Mouse (Mus musculus): ENCODE measurements around the gene Lhfpl2. TPM values are rescaled to one million over a fixed set of nuclear protein-coding genes. Genes with fewer than 3 reads are reported as not detected.

Lhfpl2 gene
- polyA plus RNA-seq, 2 experiments from 2014 or later: not detected

DNA sequence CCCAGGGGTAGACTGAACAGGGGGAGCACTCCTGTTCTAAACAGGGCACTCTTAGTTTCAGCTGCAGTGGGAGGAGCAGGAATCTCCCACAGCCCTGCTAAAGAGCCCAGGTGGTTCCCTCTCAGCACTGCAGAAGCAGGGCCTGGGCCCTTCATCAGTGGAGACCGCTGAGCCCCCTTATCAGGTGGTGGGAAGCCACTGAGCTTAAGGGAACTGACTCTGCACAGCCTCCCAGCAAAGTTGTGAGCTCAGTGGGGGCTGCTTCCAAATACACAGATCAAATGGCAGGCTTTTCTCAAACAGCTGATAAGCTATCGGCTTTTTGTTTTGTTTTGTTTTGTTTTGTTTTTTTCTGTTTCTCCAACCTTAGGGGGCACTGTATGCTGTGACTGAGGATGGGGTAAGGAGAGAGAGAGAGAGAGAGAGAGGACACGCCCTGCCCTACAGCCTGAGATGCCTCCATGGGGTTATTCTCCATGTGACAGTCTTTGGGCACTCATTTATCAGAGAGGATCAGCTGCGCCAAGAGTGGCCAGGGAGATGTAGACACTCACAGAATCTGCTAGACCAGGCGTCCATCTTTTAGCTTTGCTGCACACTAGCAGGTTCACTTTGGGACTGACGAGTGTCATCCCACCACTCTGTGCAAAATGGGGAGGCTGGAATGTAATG lies 117.9 kb downstream of the Lhfpl2 start:
- ATAC-seq: no peak

DNA sequence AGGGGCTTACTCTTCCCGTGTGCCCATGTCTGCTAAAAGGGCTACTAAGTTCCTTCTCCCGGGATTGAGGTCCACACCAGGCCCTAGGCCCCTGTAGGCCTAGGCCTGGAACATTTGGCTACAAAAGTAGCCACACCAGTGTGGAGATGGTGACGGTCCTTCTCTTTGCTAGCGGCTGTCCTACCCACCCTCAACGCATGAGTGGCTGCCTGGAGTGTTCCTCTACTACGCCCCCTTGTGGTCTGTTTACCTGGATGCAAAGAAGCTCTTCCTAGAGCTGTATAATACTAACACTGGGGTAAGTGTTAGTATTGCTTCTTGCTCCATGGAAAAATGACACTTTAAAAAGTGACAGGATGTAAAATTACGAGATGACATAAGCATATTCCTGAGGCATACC lies 119.6 kb downstream of the Lhfpl2 start:
- no peak for ATAC-seq

DNA sequence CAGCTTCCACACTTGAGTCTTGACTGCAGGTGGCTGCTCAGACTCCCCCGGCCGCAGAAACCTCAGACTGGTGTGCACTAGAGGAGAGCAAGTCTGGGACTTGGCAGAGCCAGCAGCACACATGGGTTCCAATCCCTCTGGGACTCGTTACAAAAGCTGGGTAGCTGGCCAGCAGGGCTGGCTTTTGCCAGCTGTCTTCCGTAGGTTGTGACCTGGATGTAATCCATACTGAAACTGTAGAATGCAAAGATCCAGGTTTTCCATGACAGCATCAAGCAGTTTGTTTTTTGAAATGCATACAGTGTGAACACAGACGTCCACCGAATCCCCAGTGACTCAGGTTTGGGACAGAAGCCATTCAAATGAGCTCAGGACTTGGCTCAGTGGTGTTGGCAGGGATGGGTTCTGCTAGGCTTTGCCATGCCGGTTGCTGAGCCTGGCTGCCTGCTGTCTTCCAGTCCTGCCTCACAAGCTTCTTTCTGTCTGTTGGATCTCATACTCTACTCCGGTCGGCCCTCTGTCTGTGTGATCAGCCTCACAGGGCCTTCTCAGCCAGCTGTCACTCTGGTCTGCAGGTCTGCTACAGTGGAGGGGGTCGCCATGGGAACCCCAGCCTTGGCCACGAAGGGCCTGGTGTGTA lies 120.9 kb downstream of the Lhfpl2 start:
- ATAC-seq: no peak

DNA sequence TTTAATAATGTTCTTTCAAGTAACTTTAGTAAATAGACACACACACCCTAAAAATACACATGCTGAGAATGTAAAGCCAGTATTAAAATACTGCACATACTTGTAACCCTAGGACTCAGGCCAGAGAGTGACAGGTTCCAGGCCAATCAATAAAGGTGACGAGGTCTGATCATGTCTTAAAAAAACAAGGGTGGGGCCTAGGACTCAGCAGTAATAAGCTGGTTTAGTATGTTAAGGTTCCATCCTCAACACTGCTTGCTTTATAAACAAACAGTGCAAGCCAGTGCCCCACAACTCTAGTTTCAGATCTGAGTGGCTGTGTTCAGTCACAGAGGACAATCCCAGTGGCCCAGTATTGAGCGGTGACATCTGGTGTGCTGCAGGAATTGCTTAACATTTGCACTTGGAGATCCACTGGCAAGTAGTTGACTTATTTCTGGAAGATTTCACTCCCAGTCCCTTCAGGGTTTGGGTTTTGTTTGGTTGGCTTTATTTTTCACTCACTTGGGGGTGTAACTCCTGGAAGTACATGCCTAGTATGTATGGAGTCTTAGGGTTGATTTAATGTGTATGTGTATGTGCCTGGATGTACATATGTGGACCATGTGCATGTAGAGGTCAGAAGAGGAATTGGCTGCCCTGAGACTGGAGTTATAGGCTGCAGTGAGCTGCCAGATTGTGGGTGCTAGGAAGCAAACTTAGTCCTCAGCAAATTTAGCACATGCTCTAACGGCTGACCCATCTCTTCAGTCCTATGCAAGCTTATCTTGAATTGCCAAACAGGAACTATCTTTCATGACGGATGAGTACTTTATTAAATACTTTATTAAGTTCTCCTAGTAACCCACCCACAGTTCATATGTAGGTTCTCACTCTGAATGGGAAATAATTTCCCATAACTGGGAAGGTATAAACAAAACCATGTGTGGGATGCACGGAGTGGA lies 123.2 kb downstream of the Lhfpl2 start:
- ATAC-seq: no peak

DNA sequence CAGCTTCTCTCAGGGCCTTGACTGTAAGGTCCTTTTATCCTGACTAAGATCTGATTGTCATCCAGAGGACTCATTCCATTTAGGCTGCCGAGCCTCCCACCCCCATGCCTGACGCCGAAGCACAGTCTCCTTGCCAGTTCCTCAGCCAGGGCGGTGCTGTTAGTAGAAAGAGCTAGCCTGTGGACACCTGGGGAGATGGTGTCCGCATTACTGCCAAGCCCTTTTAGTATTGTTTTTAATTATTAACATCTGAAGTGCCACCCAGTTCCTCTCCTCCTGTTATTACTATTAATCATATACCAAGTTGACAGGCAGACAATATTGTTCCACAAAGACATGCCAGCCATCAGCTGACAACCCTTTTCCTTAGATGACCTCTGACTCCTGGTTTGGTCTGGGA lies 124.4 kb downstream of the Lhfpl2 start:
- no peak for ATAC-seq

DNA sequence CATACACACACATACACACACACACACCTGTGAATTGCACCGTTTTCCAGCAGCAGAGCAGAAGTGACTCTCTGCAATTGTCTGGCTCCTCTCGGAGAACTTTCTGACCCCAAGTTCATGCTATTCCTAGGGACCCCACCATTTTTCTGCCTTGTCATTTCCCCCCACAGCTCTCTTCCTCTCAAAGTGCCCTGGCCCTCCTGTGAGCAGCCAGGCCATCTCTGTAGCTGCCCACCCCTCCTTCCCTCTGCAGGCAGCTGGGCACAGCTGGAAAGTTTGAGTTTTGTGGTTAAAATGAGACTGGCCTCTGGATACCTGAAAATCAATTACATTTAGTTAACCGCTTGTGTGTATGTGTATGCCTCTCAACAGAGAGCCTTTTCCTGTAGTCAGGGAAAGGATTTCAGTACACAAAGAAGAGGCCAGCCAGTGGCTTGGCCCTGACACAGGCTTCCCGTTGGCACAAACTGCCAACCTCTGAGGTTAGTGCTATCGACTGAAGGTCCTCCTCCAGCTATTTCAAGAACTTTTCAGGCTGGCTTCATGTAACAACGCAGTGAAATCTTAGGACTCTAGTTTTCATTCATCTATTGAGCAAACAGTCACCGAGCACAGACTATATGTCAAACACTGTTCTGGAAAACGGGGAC lies 125.9 kb downstream of the Lhfpl2 start:
- ATAC-seq: no peak

DNA sequence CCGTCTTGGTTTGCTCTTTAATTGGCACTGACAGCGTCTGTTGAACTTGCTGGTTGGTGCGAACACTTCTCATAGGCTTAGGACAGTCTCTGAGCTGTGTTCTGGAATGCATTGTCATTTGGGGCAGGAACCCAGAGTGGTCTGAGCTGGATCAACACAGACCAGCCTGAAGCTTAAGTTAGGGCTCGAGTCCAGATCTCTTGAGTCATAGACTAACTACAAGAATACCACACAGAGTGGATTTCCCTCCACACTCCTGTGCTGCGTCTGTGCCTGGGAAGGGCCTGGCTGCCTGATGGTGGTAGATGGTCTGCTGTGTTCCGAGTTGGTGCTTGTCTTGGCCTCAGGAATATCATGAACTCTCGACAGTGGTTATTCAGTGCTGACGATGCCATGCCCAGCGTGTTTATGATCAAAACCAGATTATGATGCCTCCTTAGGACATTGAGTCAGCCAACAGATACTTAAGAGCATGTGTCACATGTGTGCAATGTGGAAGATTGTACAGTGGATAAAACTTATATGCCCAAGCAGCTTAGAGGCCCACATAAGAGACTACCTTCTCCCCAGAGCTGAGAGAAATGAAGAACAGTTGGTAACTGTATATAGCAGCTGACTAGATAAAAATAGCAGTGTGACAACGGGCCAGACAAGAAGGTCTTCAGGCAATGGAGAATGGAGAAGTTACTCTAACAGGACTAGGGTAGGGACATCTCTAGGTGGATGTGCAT lies 127.3 kb downstream of the Lhfpl2 start:
- ATAC-seq: no peak

DNA sequence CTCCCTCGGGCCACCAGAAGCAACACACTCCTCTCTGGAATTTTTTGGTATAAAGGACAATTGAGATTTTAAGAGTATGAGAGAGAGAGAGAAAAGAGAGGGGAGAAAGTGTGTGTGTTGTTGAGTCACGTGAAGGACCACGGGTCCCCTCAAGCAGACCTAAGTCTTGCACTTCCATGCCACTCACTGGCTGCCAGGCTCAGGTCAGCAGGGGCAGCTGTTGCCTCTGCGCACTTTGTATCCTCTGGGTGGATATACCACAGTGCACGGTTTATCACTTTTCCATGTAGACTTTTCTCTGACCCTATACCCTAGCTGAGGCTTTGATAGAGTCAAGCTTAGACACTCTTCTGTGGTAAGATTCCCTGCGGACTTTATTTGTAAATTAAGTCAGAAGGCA lies 128.0 kb downstream of the Lhfpl2 start:
- ATAC-seq: no peak

DNA sequence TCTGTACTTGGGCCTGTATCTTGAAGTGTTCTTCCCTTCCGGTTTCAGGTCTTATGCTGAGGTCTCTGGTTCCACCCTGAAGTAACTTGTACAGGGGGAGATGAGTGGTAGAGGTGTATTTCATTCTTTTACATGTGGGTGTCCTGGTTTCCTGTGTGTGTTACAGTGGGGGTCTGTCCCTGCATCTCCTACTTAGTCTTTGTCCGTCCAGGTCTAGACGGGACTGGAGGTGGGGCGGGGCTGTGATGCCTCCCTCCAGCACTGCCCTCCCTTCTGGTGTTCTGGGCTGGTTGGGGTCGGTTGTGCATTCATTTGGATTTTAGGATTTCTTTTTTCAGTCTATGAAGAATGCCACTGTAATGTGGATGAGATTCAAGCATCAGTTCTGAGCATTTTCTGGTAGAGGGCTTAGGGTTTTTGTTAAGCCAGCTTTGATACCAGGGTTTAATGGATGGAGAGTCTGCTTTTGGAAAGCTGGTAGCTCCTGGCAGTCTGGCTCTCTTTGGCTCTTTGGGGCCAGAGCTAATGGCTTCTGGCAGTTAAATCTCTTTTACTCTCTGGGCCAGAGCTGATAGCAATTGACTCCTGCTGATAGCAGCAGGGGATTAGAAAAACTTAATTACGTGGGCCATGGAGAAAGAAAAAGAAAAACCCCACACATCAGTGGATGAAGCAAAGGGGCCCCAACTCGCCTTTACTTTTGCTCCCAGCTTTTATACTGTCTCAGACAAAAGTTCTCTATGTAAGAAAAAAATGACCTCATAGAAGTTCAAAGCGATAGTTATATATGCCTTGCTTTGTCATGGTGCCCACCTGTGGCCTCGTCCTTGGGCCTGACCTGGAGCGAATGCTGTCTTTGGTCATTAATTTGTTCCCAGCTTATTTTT lies 130.8 kb downstream of the Lhfpl2 start:
- ATAC-seq: no peak

DNA sequence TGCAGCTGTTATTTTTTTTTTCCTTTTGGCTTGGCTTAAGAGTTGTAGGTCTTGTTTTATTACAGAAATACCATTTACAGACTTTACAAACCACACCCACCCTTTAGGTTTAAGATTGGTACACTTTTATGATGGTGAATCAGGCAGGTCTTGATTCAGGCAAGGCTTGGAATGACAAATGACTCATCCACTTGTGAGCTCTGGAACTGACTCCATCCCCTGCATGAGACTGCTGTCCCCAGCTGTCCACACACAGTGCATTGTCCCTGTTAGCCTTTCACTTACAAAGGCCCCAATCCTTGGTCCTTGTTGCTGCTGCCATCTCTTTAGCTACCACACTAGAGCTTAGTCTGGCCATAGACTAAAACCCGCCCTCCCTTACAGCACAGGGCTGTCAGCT lies 132.8 kb downstream of the Lhfpl2 start:
- no peak for ATAC-seq

DNA sequence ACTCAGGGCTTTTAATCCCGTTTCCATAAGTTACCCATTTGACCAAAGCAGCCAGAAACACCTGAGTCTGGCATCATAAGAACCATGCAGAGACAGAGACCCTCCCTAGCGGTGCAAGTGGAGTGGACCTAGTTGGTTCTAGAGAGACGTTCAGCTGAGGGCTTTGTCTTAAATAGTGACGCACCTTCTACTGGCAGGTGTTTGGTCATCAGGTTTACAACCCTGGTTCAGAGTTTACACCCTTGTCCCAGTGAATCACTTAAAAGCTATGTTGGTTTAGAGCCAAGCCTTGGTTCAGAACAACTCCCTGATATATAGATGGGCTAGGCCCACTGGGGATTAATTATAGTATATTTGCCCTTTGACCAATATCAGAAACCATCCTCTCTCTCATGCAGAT lies 135.6 kb downstream of the Lhfpl2 start:
- no peak for ATAC-seq

DNA sequence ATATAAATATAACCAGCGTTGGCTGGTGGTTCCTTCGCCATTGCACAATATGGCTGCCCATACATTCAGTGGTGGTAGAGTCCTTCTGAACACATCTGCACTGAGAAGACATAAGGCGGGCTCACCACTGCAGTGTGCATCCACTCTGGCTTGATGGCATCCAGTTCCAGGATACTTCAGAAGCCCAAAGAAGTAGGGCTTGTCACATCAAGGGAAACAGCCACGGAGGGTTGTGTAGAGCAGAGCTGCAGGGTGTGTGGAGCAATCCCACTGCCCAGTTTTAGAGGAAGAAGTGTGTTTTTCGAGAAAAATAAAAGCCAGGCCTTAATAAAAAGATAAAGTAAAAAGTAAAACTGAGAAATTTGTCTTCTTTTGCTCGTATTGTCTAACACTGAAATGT lies 141.0 kb downstream of the Lhfpl2 start:
- ATAC-seq: no peak

DNA sequence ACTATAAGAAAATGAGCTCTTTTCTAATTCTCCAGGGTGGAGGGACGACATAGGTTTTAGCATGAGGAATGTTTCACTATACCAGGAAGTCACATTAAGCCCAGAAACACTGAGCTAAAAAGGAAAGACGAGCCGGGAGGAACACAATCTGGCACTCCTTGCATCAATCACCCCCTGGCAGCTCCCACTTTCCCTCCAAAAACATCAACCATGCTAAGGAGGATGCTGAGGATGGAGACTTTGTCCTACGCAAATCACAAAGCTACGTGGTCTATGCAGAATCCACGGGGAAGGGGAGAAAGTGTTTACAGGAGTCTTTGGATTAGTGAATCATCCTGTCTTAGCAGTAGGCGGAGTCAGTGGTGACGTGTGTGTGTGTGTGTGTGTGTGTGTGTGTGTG lies 142.2 kb downstream of the Lhfpl2 start:
- no peak for ATAC-seq

DNA sequence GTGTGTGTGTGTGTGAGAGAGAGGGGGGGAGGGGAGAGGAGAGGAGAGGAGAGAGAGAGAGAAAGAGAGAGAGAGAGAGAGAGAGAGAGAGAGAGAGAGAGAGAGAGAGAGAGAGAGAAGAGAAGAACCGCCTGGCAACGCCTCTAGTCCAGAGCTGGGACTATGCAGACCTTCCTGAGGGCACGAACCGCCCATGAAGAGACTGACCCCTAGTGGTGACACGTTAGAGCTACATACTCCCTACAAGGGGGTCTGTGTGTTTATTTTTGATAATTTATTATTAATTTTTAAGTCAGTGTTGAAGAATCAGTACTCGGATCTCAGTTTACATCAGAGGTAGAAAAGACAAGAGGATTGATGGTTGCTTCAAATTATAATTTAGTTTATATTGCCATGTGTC lies 147.6 kb downstream of the Lhfpl2 start:
- ATAC-seq: no peak

DNA sequence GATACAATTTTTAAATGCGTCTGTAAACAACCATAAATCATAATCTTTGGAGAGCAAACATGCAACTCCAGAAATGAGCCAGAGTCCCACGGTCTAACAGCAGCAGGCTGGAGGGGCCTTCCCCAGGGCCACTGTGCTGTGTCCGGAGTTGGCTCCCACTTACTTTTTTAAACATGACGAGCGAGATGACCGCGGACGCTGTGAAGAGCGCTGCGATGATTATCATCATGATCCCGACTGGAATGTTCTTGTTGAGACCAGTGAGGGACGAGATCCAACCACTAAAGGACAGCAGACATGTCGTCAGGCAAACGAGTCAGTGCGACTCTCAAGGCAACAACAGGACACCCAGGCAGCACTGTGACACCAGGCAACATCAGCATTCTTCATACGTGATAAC lies 150.4 kb downstream of the Lhfpl2 start:
- no peak for ATAC-seq

DNA sequence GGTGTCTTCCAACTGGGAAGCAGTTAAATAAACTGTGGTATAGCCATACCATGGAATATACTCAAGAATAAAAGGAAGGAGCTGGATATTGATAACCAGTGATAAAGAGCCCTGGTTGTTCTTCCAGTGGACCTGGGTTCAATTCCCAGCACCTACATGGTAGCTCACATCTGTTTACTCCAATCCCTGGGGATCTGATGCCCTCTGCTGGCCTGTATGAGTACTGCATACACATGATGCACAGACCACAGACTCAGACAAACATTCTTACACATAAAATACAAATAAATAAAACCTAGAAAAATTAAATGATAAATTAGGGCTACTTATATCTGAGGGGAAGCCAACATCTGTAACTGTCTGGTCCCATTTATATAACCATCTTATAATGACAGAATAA lies 151.3 kb downstream of the Lhfpl2 start:
- ATAC-seq: no peak

DNA sequence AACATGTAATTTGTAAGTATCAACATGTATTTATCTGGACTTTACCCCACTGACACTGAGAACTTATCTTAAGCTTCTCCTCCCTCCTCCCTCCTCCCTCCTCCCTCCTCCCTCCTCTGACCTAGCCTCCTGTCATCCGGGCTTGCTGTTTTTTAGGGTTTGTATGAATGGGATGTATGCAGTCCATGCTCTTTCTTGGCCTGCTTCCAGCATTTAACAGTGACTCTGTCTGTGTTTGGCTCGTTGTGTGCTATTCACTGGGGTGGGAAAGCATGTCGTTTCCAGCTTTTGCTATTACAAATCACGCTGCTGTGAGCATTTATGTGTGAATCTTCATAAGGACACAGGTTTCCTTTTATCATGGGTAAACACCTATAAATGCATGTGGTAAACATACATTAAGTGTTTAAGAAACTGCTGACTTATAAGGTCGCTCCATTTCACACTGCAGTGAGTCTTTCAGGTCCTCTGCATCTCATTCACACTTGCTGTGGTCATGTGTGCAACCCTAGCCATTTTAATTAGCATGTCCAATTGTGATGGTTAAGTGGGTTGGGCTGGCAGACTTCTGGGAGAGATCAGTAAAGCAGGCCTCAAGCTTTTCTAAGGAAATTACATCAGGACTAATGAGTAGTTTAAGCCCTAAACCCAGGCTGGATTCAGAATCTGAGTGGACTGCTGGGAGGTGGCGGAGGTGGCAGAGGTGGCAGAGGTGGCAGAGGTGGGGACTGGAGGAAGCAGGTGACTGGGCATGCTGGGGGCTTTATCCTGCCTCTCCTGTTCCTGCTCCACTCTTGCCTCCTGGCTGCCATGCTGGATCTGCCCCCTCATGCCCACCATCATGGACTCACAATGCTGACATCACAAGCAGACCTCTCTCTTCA lies 153.9 kb downstream of the Lhfpl2 start:
- ATAC-seq: no peak

DNA sequence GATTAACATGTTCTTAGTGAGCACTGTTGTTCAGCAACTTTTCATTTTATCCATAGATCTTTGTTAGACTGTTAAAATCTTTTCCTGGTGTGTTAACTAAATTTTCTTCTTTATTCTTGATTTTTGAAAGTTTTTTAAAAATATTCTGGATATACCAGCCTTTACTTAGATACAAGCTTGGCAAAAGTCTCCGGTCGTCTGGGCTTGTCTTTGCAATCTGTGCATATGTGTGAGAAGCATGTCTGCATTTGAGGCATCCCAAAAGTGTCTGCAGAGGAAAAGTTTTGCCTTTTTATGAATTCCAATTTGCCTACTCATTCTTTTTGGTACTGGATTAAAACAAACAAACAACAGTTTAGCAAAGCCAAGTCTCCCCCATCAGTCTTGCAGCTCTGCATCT lies 154.6 kb downstream of the Lhfpl2 start:
- no peak for ATAC-seq

DNA sequence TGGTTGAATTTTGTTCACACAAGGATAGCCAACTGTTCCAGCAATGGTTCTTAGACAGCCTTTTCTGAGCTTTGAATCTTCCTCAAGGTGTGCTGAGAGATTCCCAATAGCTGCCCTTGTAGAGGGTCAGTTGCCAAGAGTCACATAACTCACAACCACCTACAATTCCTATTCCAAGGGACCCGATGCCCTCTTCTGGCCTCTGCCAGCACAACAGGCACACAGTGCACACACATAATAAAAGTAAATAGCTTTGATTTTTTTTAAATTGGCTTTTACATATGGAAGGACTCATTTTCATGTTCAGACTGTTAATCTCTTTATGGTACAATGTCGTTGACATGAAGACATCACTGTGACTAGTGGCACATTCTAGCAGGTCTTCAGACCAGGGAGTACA lies 155.1 kb downstream of the Lhfpl2 start:
- no peak for ATAC-seq

DNA sequence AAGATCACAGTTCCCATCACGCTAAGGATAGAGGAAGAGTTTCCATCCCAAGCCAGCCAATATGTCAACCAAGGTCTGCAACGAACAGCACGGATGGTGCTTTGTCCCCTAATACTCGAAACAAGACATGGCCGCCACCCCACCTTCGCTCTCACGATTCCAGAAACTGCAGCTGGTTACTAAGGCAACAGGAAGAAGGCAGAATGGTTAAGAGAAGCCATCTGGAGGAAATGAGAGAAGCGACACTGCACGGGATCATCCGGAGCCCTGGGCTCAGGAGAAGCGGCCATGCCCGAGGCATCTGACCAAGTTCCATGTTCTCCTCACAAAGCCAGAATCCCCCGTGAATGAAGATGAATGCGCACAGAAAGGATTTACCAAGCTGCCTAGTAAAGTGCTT lies 166.0 kb downstream of the Lhfpl2 start:
- ATAC-seq: no peak

Data from activated CD4-positive, CD25-positive, alpha-beta regulatory T cell, adult 4 months (primary cell).